Mouse (Mus musculus) B cell, adult 62 days (primary cell): Measurements from ENCODE around the gene Nxpe5. TPM values are rescaled to one million over a fixed set of nuclear protein-coding genes. Genes with fewer than 3 reads are reported as not detected.

Experiments used
- total RNA-seq: library from RNA; stranded (reverse); gene quantifications from 4 replicates; pipeline ENCODE4 v1.2.4, GENCODE M21; 2023

Gene Nxpe5
- total RNA-seq = not detected in 4 replicates

DNA sequence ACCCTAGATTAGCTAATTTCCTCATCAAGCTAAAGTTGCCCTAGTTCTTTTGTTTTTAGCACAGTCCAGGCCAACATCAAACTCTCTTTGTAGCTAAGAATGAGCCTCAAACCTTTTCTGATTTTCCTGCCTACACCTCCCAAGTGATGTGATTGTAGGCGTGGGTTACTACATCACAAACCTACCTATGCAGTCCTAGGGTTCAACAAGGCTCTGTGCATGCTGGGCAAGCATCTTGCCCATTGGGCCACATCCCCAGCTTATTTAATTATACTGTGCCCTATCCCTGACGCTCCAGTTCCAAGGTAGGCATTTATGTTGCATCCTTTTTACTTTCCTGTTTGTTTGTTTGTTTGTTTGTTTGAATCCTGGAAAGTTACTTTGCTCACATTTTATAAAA, at the start of gene Nxpe5:
Gene Nxpe5, plus strand, starts transcription at position 199 of the 400 bp plus-strand sequence.

DNA sequence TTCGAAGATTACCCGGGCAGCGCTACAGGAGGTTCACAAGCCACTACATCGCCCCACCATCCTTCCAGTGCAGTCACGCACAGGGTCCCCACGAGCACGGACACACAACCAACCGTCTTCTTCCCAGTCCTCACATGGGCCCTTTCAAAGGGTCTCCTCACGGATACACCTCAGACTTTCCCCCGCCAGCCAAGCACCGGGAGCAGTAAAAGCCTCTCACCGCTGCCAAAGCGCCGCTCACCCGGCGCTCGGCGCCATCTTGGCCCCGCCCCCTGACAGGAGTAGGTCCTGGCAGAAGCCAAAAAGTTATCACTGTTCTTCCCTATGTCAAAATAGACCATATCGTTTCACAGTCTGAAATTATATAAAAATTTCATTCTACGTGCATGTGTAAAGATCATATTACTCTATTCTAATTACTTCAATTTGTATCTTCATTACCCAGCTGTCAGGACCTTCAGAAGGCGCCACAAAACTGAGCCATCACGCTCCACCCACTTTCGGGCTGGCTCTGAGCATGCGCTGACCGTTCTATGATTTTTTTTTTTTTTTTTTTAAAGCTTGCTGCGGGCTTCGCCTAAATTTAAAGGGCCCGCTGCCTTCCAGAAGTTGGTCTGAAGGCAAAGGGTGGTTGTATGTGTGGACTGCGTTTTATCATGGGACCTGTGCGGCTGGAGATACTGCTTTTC, 38.6 kb upstream of the Nxpe5 start, which contains the start of the genes Taf6 and Cnpy4:
Gene Taf6, minus strand, starts transcription at position 502 of the 689 bp plus-strand sequence.
Gene Cnpy4, plus strand, starts transcription at position 536 of the 689 bp plus-strand sequence.

DNA sequence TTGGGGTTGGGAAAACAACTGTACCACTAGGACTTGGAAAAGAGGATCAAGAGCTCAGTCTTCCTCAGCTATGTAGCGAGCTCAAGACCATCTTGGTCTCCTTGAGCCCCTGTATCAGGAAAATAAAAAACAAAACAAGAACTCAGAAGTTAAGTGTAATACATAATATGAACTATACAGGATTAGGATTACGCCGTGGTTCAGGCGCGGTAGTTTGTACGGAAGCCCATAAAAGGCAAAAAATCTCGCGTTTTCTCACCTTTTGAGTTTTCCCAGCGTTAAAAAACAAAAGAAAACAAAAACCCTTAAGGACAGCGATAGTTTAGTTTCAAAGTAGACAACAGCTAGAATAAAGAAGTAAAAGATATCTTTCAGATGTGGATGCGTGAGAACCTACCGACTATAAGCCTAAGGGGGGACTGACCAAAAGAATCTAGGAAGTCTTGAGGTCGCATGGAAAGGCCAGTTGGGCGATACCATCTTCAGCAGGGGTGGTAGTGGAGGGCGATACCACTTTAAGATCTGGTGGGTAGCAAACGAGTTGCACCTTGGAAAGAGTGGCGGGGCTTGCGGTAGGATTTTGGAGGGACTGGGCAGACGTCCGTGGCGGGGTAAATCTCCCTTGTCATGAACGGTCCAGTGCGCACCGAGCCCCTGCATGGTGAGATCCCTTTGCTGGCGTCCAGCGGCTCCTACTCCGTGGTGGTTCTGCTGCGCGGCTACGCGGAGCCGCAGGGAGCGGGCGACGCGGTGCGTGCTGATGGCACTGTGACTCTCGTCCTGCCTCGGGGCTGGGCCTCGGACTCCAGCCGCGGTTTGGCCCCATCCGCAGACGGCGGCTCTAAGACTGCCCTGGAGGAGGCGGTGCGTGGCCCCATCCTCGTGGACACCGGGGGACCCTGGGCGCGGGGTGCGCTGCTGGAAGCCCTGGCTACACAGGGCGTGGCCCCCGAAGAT, 31.6 kb upstream of the Nxpe5 start, which contains the start of gene Mblac1:
Gene Mblac1, plus strand, starts transcription at position 544 of the 957 bp plus-strand sequence.

DNA sequence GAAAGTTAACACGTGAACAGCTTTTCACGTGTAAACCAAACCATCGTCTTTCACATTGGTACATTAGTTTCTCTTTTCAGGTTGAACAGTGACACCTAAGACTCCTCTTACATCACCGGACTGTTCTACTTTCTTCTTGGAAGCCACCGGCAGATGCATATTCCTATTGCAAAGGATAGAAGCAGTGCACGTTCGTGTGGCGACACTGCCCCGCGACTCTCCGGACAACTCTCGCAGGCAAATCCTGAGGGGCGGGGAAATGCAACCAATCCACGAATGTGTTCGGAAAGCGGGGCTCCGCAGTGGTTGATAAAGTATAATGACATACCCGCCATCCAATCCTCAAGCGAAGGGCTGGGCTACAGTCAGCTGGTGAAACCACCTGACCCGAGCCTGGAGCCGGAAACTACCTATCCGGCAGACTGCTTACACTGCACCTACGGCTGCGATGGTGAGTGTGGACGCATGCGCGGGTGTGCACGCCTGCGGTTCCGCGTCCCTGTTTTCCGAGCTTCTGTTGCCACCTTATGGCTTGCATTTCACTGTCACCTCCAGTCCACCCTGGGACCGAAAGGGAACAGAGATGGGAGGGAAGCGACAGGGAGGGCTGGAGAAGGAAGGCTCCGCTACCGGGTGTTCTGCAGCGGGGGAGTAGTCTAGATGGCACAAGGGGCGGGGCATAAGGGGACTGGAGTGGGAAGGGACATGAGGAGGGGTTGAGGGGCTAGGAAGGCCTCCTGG, 29.8 kb downstream of the Nxpe5 start, which contains the start of gene Lamtor4:
Gene Lamtor4, plus strand, starts transcription at position 130 of the 741 bp plus-strand sequence.

DNA sequence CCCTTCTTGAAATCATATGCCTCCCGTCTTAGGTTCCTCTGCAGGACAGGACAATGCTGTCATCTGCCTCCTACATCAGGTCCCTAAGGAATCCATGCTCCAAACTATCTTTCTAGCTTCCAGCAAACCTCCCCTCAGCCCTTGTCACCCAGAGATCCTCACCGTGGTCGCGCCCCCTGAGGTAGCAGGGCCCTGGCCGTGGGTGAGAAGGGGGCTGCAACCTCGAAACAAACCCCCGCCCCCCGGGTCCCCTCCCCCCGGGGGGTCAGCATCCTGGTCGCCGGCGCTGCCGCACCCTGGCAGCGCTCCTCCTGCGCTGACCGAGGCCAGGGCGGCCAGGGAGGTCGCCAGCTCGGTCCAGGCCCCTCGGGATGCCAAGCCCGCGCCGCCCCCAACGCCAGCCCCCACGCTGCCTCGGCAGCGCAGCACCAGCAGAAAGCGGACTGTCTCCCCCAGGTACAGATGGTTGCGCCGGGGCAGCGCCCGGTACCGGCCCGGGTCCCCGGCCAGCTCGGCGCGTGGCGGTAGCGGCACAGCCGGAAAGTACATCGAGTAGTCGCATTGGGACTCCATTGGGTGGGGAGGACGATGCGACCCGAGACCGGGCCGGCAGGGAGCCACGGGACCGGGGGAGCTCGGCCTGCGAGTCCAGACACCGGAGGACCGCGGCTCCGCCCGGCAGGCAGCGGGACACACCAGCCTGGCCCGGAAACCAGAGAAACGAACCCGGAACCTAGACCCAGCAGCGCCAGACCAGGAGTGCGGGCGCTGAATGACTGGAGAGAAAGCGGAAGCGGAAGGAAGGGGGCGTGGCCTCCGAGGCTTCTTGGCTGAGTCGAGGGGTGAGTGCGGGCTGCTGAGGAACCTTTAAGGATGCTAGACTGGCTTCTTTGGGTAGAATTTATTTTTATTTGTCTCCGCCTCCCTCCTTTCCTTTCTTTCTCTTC, 37.8 kb downstream of the Nxpe5 start, which contains the start of gene BC037034:
Gene BC037034, minus strand, starts transcription at position 774 of the 947 bp plus-strand sequence.

DNA sequence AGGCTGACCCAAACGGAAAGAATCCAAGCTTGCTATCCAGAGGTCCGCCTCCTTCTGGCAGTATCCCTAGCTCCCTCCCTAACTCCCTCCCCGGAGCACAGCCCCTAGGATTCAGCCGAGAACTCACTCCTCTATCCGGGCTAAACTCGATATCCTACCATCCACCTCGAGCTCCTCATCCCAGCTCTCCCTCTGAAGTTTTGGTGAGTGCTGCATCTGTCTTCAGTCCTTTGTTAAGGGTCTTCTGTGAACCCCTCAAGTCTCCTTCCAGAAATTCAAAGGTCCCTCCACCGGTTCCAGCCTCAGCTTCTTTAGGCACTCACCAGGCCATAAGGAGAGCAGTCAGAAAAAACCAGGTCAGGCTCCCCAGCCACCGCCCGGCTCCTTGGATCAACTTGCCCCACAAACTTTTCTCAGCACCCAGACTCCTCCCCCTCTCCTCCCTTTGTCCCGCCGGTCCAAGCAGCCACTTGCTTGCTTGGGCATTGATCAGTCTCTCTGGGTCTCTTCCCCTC, 46.8 kb downstream of the Nxpe5 start, which contains the start of gene Gal3st4:
Gene Gal3st4, minus strand, starts transcription at position 432 of the 515 bp plus-strand sequence.

DNA sequence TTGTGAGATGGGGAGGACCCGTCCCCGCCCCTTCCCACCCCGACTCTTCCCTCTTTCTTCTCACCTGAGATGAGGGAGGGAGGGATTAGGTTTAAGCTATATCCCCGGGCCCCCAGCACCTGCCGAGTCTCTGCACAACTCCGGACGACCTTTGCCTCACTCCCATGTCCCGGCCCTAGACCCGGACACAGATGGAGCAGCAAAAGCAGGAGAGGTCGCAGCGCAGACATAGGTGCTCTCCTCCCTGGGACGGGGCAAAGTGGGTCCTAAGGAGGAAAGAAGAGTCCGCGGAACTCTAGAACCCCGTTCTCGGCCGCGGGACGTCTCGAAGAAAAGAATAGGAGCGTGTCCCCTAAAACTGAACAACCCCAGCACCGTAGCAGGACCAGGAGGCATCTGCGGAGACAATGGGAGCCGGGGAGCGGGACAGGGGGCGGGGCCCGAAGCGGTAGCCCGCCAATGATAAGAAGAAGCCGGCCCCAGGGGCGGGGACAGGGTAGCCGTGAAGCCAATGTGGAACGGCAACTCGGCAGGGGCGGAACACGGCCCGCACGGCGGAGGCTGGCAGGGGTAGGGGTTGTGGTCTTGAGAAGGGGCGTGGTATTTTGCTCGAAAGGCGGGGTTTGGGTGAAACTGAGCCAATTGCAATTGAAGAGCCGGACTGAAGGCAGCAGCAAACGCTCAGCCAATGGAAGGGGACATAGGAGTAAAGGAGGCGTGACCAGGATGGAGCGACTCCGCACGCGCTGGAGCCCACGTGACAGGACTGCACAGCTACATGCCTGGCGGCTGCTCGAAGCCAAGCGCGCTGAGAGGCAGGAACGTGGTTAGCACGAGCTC, 54.1 kb downstream of the Nxpe5 start, which contains the start of the genes Gm43720, Gpc2 and Stag3:
Gene Gm43720, minus strand, starts transcription at position 374 of the 840 bp plus-strand sequence.
Gene Gpc2, minus strand, starts transcription at position 421 of the 840 bp plus-strand sequence.
Gene Stag3, plus strand, starts transcription at position 656 of the 840 bp plus-strand sequence.

Other genes starting within 250 kb of the Nxpe5 start
- gene Azgp1, start 244.4 kb upstream of the Nxpe5 start, total RNA-seq = not detected in 4 replicates
- gene Smok3a, start 204.6 kb upstream of the Nxpe5 start, total RNA-seq = not detected in 4 replicates
- not detected in 4 replicates for gene Smok3b, start 204.5 kb upstream of the Nxpe5 start, total RNA-seq
- gene Smok3c, start 172.7 kb upstream of the Nxpe5 start, total RNA-seq = not detected in 4 replicates
- 16.7 to 18.6 TPM (median 17.1 TPM) in 4 replicates for gene Zkscan1, start 140.8 kb upstream of the Nxpe5 start, total RNA-seq
- 7.5 to 14.3 TPM (median 10.9 TPM) in 4 replicates for gene Zscan21, start 109.0 kb upstream of the Nxpe5 start, total RNA-seq
- 8.3 to 11.6 TPM (median 9.5 TPM) in 4 replicates for gene Zfp113, start 70.2 kb upstream of the Nxpe5 start, total RNA-seq
- 48.8 to 54.2 TPM (median 50.0 TPM) in 4 replicates for gene Cops6, start 64.8 kb upstream of the Nxpe5 start, total RNA-seq
- 33.4 to 38.4 TPM (median 35.6 TPM) in 4 replicates for gene Ap4m1, start 53.9 kb upstream of the Nxpe5 start, total RNA-seq
- 50.1 to 67.0 TPM (median 54.9 TPM) in 4 replicates for gene Mcm7, start 53.5 kb upstream of the Nxpe5 start, total RNA-seq
- 27.6 to 29.1 TPM (median 28.3 TPM) in 4 replicates for gene Taf6, start 38.4 kb upstream of the Nxpe5 start, total RNA-seq
- gene Cnpy4, start 38.4 kb upstream of the Nxpe5 start, total RNA-seq = 14.6 to 16.4 TPM (median 15.4 TPM) in 4 replicates
- gene Mblac1, start 31.6 kb upstream of the Nxpe5 start, total RNA-seq = 0.91 to 1.6 TPM (median 1.3 TPM) in 4 replicates
- gene Lamtor4, start 29.6 kb downstream of the Nxpe5 start, total RNA-seq = 30.0 to 42.9 TPM (median 38.4 TPM) in 4 replicates
- 47.3 to 60.1 TPM (median 49.0 TPM) in 4 replicates for gene BC037034, start 38.1 kb downstream of the Nxpe5 start, total RNA-seq
- gene Gal3st4, start 46.9 kb downstream of the Nxpe5 start, total RNA-seq = not detected in 4 replicates
- not detected in 4 replicates for gene Gm43720, start 54.1 kb downstream of the Nxpe5 start, total RNA-seq
- gene Gpc2, start 54.1 kb downstream of the Nxpe5 start, total RNA-seq = 2.0 to 3.0 TPM (median 2.0 TPM) in 4 replicates
- gene Stag3, start 54.3 kb downstream of the Nxpe5 start, total RNA-seq = 0.12 TPM in 1 of 4 replicates, not detected in the others
- 0.53 TPM in 1 of 4 replicates, not detected in the others for gene Pvrig, start 116.1 kb downstream of the Nxpe5 start, total RNA-seq
- gene Zfp157, start 215.6 kb downstream of the Nxpe5 start, total RNA-seq = 19.0 to 21.8 TPM (median 20.3 TPM) in 4 replicates